Mouse (Mus musculus) ES-Bruce4 (cell line): Measurements from ENCODE around the gene Palm2.

ENCODE experiments used
- CTCF ChIP-seq: IDR thresholded peaks from one replicate; pipeline ENCODE4 v1.8.1; 2011; ENCODE audit warnings: low read depth, low read length
- POLR2A ChIP-seq: IDR thresholded peaks from one replicate; pipeline ENCODE4 v1.8.1; 2011; ENCODE audit warnings: low read length; ENCODE audit not compliant: insufficient read depth

DNA sequence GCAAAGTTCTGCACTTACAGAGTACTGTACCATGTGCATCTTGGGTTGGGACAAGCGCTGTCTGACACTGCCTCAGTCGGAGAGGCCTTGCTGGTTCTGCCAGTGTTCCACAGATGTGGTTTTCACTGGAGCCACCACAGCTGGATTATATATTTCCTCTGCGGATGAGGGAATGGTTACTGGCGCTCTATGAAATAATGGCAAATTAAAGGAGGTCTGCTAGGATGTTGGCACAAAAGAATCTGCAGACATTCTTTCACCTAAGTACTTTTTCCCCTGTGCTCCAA lies 135.0 kb downstream of the Palm2 start:
- no peak for TF ChIP-seq CTCF
- TF ChIP-seq POLR2A = no peak
